Mouse (Mus musculus): Measurements from ENCODE around the gene Mob3a.

- no peak for TF ChIP-seq USF1 (IDR thresholded peaks at IDR 0.05; ENCODE audit: low read depth)
- TF ChIP-seq CTCF (IDR thresholded peaks at IDR 0.05; ENCODE audit: control insufficient read depth, insufficient read depth, insufficient read length): no peak
- TF ChIP-seq MAX (IDR thresholded peaks at IDR 0.05): no peak
- no peak for TF ChIP-seq MYOD1 (IDR thresholded peaks at IDR 0.05; ENCODE audit: control insufficient read depth, insufficient read length, low read depth)
- no peak for TF ChIP-seq CEBPB (IDR thresholded peaks at IDR 0.05; ENCODE audit: low read depth)
Measured at GRCm38 (mm10) chr10:80693401-80694045, 8.3 kb downstream of the Mob3a start.

Measured in C2C12 (cell line).